Mouse (Mus musculus) brain, embryonic 18.5 days (tissue): ENCODE measurements at regions not wholly inside any gene's neighbourhood (a gene's known extent, or its start where the extent isn't known, plus 50 kb on each side); places are given as distances from the start of the nearest gene placed in this dataset.

Experiments used
- DNase-seq: peaks from one replicate; pipeline ENCODE4 v3.0.0-alpha.2; 2012; ENCODE audit warnings: low read depth, low spot score

DNA sequence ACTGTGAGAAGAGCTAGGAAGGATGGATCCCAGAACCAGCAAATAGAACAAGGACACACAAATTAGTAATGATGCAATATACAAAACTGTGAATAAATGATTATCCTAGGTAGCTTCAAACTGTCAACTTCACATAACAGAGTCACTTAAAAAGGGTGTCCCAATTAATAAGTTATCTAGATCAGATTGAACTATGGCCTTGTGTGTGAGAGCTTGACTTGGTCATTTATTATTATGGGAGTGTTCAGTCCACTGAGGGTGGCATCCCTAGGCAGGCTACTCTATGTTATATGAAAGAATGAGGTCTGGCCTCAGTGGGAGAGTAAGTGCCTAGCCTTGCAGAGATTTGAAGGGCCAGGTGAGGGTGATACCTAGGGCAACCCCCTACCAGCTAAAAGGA, 104.4 kb upstream of the Chl1 start:
- no peak for DNase-seq

GRCm38 (mm10) chr6:103414888-103415287, 95.5 kb upstream of the Chl1 start:
- DNase-seq: no peak

DNA sequence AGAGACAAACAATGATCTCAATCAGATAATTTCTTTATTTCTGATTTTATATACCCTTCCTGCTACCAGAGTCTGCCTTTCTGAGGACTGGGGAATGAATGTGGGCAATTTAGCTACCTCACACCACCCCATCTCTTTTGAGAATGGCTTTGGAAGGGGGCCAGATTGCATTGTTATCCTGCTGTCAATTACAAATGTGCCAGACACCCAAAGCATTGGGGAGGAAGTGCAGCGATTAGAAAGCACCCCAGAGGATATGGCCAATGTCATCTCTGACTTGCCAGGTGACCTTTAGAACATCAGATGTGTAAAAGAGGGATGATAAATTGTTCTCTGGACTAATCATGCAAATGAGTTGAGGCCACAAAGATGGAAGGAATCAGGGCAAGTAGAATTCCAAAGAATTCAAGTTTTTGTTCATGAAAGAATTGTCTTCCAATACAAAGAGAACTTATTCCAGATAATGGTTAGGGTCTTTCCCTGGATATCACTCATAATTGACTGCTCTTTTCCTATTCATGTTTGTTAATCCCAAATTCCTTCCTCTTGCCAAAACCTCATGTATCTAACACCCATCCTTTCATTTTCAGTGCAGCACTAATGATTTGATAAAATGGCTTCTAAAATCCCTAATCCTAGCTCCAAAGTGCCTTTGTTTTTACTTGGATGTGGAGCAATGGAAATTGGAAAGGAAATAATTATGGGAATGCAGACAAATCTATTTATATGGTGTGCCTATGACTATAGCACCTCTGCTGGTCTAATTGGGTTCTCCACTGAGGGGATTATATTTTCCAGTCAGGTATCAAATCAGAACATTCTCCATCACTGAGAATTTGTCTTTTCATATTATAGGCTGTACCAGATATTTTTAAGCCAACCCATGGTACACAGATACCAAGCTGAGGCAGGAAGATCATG, 89.1 kb upstream of the Chl1 start:
- no peak for DNase-seq

GRCm38 (mm10) chr6:103430933-103431594, 79.3 kb upstream of the Chl1 start:
- DNase-seq: peak; percentile 46

GRCm38 (mm10) chr6:103431595-103431957, 78.8 kb upstream of the Chl1 start:
- no peak for DNase-seq
